Mouse (Mus musculus) gastrocnemius, postnatal 10 days (tissue): ENCODE results near the gene Vps39. TPM values are rescaled to one million over a fixed set of nuclear protein-coding genes. Genes with fewer than 3 reads are reported as not detected.
A peak's percentile ranks its signal among the peaks of the same experiment; 100 is the strongest.

Experiments
- DNase-seq: peaks from one replicate; pipeline ENCODE4 v3.0.0; 2021; ENCODE audit warnings: mixed read lengths
- total RNA-seq, 2 experiments: library from RNA; stranded (reverse); gene quantifications; 2 replicates each; pipeline ENCODE4 v1.2.3; 2021

Gene Vps39
- total RNA-seq, 2 experiments from 2014 or later, result 17.9 to 20.7 TPM

DNA sequence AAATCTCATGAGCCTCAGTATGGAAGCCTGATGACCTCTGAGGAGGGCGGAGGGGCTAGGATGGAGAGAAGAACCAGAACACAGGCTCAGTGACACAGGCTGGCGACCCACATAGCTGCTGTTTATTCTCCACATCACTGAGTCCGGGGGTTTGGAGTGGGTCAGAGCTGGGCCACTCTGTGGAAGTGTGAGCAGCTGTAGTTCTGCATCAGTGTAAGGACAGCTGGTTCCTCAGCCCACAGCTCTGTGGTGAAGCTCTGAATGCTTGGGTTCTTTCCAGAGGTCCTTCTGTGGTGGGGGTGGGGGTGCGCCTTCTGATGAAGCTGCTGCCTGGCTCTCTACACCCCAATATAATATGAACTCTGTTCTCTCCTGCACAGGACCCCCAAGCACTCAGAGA lies 53.1 kb downstream of the Vps39 start:
- no peak for DNase-seq

DNA sequence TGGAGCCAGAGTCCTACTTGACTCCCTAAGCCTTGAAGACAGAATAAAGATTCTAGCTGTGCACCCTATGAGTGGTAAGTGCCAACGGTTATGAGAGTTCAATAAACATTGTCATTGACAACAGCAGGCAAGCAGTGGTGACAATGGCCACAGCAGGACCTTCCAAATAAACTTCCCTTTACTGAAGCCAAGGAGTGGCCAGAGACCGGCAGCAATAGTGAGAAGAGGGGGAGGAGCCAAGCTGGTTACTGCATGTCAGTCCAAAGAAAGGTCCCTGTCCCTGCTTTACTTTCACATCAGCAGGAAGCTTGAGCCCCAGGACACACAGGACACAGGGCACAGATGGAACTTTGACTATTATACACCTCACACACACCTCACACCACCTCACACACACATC lies 56.8 kb downstream of the Vps39 start:
- DNase-seq, result no peak

DNA sequence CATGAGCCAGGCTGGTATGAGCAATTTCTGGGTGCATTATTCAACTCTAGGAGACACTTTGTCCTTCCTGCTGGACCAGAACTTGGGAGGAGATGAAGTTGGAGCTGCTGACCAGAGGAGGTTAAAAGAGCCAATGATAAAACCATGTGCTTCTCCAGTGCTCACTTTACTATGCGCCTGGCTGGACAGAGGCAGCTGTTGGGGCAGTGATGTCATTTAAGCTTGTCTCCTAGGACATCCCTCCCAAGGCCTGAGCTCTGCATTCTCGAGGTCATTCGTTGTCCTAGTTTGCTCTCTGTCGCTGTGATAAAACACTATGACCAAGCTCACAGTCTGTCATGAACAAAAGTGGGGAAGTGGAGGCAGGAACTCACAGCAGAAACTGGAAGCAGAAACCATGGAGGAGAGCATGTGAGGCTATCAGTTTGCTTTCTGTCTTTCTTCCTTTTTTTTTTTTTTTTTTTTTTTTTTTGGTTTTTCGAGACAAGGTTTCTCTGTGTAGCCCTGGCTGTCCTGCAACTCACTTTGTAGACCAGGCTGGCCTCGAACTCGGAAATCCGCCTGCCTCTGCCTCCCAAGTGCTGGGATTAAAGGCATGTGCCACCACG lies 61.4 kb downstream of the Vps39 start:
- DNase-seq, result no peak

DNA sequence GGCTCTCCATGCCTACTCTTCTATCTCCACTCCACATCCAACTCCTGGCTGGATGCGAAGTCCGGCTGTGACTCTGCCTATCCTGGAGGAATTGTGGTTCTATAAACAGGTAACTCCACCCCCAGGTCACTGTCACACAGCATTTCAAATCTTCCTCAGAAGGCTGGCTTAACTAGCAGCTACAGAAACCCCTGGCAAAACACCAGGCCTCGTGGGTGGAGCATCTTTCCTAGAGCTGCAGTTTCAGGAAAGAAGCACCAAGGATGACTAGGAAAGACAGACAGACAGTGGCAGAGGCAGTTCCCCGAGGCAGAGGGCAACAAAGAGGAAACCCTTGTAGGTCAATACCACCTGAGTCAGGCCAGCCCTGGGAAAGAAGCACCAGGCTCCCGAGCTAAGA lies 63.9 kb downstream of the Vps39 start, which contains the start of gene Pla2g4d:
Gene Pla2g4d, minus strand, starts transcription at position 203 of the 400 bp plus-strand sequence.
- no peak for DNase-seq

DNA sequence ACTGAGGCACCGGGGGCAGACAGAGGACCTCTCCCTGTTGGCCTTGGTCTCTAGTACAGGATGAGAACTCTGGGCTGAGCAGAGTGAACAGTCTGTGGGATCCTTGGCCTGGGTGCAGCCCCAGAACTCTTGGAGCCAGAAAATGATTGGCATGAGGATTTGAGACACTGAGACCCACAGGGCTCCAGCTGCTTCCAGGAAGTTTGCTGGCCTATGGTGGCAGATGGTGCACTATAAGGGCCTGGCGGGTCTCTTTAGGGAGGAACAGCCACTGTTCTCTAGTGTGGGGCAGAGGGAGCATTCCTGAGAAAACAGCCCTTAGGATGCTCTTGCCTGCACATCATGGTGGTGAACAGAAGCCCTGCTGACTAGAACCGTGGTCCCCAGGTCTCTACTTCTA lies 64.5 kb downstream of the Vps39 start:
- DNase-seq, result no peak

DNA sequence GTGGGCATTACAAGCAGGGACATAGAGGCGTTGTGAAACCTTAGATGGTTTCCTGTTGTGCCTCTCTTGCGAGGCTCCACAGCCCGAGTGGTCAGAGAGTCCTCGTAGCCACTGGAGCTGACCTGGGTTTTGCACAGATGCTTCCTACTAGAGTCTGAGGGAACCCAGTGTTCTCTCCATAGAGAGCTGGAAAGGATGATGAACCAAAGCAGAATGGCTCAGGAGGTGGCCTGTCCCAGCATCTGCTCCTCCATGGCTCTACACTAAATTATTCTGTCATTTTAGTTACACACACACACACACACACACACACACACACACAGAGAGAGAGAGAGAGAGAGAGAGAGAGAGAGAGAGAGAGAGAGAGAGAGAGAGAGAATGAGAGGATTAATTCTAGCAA lies 67.3 kb downstream of the Vps39 start:
- DNase-seq, result no peak

DNA sequence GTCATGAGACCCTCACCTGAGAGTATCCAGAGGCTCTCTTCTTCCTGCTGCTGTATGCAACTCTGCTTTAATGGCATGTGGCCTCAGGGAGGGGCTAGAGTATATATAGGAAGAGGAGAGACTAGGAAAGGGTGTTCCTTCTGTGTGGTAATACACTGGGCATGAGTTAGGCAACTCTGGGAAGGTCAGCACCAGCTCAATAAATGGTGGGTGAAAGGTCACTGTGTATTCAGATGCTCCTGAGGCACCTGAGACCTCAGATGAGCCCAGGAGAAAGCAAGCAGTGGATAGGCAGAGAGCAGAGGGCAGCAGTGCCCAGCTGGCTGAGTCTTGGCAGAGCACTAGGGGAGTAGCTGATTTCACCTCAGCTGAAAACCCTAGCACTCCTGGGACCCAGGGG lies 68.2 kb downstream of the Vps39 start:
- DNase-seq, result no peak

DNA sequence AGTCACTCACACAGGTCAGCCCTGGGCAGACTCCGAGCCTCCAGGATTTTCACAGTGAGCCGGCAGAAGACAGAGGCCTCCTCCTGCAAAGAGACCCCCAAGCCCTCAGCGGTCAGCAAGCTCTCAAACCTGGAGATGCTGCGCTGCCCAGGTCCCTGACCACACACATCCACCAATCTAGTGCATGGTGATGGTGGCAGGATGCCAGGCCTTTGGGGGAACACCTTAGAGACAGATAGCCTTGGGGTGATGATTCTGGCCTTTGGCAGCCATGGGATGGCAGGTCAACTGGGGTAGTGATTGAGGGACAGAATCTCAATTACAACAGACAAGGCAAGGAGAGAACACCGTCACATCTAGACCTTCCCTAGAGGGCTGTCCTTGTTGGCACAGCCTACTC lies 68.8 kb downstream of the Vps39 start:
- no peak for DNase-seq

DNA sequence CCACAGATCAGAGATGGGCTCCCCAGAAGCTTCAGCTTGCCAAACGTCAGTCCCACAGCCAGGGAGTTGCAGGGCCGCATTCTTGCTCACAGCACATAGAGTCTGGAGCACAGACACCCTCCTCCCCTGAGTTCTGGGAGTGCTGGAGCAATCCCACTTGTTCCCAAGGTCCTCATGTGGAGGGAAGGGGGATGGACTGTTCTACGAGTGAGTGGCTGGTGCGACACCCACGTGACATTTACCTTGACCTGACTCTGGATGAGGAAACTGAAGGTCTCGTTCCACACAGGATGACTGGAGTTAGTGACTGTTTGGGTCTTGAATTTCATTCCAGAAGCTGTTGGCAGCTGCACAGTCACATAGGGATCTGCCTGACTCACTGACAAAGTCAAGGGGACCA lies 69.4 kb downstream of the Vps39 start:
- DNase-seq, result no peak

DNA sequence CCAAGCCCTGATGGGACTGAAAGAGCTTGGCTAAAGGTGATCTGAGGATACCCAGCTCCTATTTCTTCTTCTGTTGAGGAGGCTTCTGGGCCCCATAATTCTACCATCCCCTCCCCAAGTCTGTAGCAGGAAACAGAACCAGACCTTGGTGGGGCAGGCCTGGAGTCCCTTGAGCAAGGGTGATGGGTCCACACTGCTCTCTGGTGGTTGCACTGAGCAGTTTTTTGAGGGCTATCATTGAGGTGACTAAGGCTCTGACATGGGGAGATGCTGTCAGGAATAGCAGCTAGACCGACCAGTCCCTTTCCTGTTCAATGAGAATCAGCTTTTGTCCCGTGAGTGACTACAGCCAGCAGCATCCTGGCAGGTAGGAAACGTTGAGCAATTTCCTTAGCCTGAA lies 71.7 kb downstream of the Vps39 start:
- DNase-seq, result no peak

DNA sequence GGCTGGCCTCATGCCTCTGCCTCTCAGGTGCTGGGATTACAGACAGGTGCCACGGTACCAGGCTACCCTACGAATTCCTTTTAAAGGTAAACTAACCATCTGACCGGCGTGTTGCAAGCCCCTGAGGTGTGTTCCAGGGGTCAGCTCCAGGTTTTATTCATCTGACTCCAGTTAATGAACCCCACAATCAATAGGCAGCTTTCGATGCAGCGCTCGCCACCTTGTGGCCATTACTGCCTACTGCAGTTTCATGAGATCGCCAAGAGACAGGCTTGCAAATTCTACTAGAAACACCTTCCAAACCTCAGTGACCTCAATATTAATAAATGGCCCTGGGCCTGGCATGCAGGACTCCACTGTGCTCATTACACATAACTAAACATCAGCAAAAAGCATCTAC lies 73.0 kb downstream of the Vps39 start:
- DNase-seq, result peak; percentile 57

DNA sequence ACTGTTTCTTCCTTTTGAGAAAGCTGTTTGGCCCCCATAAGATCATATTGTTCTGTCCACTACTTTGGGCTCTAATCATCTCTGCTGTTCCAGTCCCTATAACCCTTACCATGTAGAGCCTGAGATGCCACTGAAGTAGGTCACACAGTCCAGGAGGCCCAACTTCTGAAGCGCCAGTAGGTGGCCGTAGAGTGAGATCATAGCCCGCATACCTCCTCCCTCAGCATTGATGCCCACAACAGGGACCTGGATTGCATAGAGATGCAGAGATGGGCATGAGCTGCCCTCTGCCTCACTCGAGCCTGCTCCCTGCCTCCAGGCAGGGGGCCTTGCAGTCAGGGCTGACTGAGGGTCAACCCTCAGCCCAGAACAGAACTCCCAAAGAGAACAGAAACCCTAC lies 76.0 kb downstream of the Vps39 start:
- DNase-seq, result no peak

DNA sequence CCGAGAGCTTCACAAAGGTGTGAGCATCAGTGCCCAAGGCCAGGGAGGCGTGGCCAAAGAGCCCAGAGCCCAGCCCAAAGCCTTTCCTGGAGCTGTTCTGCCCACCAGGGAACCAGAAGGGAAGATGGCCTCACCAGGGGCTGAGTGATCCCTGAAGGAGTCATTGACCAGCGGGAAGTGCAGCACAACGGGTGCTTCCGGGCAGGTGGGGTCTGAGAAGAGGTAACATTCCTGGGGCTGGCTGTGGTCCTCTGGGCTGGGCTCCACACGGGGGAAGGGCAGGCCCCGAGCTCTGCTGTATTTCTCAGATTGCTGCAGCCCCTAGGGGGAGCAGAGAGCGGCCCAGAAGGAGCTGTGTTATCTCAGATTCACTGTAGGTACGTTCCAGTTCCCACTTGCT lies 84.3 kb downstream of the Vps39 start:
- DNase-seq, result no peak

Other genes with a start within 250 kb of the Vps39 start
- gene Ehd4, start 198.5 kb downstream of the Vps39 start, total RNA-seq, result 100 to 1,000 TPM; 130 to 134 TPM
- 10 to 100 TPM; 32.5 to 33.7 TPM for gene Pla2g4e, start 107.8 kb downstream of the Vps39 start, total RNA-seq
- gene Pla2g4d, start 63.9 kb downstream of the Vps39 start, total RNA-seq, result not detected
- gene Pla2g4f, start 39.0 kb downstream of the Vps39 start, total RNA-seq, result not detected
- 10 to 100 TPM; 29.1 to 30.8 TPM for gene Ganc, start 50.8 kb upstream of the Vps39 start, total RNA-seq
- gene Tmem87a, start 51.0 kb upstream of the Vps39 start, total RNA-seq, result 10 to 100 TPM; 36.4 to 40.4 TPM
- gene Capn3, start 102.9 kb upstream of the Vps39 start, total RNA-seq, result 10 to 100 TPM; 92.4 to 94.1 TPM
- 100 to 1,000 TPM; 222 to 256 TPM for gene Zfp106, start 210.7 kb upstream of the Vps39 start, total RNA-seq
- 10 to 100 TPM; 43.9 to 56.8 TPM for gene Snap23, start 214.5 kb upstream of the Vps39 start, total RNA-seq